Mouse (Mus musculus) heart, embryonic 10.5 days (tissue): ENCODE data around the gene Slc39a11. TPM values are rescaled to one million over a fixed set of nuclear protein-coding genes. Genes with fewer than 3 reads are reported as not detected.

Source experiments
- DNase-seq: peaks from one replicate; pipeline ENCODE4 v3.0.0-alpha.2; 2017; ENCODE audit warnings: low spot score
- H3K27ac ChIP-seq: fragments of 300-500 bp; sonication (generic); 2 replicates; pipeline ENCODE4 v1.5.1; 2016; ENCODE audit warnings: mild to moderate bottlenecking
- H3K27me3 ChIP-seq: fragments of 300-500 bp; sonication (generic); 2 replicates; pipeline ENCODE4 v1.6.1; 2016; ENCODE audit warnings: mild to moderate bottlenecking; ENCODE audit not compliant: poor library complexity, insufficient read depth, severe bottlenecking
- H3K36me3 ChIP-seq: fragments of 300-500 bp; sonication (generic); 2 replicates; pipeline ENCODE4 v1.6.1; 2016; ENCODE audit warnings: mild to moderate bottlenecking, moderate library complexity
- H3K4me1 ChIP-seq: fragments of 300-500 bp; sonication (generic); 2 replicates; pipeline ENCODE4 v1.6.1; 2016; ENCODE audit warnings: mild to moderate bottlenecking
- H3K4me3 ChIP-seq: fragments of 300-500 bp; sonication (generic); 2 replicates; pipeline ENCODE4 v1.5.1; 2016; ENCODE audit warnings: mild to moderate bottlenecking, moderate library complexity
- H3K9me3 ChIP-seq: fragments of 300-500 bp; sonication (generic); 2 replicates; pipeline ENCODE4 v1.6.1; 2016; ENCODE audit warnings: mild to moderate bottlenecking, moderate library complexity
- WGBS: fragments of 180-500 bp; shearing (Covaris S2); methylation state at CpG from one replicate; pipeline ENCODE4 v1.1.7; 2016; 5-methylcytosine and 5-hydroxymethylcytosine counted together
- polyA plus RNA-seq: library from polyadenylated mRNA; unstranded; fragments of >200 nt; fragmentation: Nextera tagmentation; extraction: Ambion mirVana; gene quantifications from 2 replicates; pipeline ENCODE4 v1.2.1, GENCODE M21; 2016

Gene Slc39a11
- polyA plus RNA-seq, 1 experiment from 2014 or later = 23.0 TPM

DNA sequence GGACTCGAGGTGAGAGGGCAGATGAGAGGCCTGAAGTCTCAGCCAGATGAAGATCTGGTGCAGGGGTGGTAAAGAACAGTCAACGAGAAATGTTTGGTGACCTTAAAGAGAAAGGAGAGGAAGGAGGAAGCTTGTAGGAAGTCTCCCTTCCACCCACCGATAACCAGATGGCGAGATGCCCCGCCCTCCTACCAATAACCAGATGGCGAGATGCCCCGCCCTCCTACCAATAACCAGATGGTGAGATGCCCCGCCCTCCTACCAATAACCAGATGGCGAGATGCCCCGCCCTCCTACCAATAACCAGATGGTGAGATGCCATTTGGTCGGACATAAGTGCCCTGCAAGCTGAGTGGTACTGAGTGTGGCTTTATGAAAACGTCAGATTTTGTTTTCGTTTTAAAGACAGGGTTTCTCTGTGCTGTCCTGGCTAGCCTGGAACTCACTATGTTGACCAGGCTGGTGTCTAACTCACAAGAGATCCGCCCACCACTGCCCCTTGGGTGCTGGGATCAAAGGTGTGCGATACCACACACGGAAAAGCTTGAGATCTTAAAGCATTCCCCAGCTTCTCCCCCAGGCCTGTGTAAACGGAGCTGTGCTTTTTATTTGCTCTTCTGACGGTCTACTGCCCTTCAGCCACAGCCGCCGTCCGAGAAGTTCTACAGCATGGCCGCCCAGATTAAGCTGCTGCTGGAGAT is 1.5 kb upstream of the Slc39a11 start:
- no peak overlapping the region for H3K27ac ChIP-seq
- DNase-seq = no peak
- no peak overlapping the region for H3K4me3 ChIP-seq
- 66% methylated on average over 22 of the region's 22 CpGs for WGBS
- H3K4me1 ChIP-seq = peaks cover 29% of the 10 kb centered on the region
- H3K27me3 ChIP-seq = no peaks in the 10 kb centered on the region; the same call in 1 of the 2 replicates
- peaks cover 50% of the 10 kb centered on the region for H3K36me3 ChIP-seq
- H3K9me3 ChIP-seq = no peaks in the 10 kb centered on the region

DNA sequence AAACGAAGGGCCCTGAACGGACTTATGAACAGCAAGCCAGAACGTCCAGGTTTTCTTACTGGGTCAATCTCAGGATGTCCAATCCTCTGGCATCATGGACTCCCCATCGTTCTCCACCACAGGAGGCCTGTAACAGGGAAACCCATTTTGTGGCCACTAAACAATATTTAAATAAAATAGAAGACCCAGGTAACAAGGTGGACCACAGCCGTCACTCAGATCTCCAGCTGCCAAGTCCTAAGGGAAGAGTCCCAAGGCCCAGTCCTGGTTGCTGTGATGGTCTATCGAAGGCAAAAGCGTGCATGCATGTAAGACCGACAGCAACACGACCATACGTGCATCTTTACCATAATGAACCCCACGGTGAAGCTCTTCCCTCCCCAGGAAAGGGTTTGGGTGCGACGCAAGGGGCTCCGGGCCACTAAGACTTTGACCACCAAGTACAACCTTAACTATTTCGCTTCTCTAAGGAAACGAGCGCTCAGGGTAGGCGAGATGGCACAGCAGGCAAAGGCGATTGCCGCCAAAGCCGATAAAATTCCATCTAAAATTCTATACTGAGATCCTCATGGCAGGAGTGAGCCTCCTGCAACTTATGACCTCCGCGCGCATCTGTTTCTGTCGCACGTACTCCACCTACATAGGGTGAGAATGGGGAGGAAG is 1.1 kb downstream of the Slc39a11 start, which contains the start of gene Cog1:
Gene Cog1 (plus strand): TSS at position 480 of the 663 bp plus-strand sequence.
- Histone ChIP-seq H3K4me3 (peak within 1 kb of the TSS; percentile 93), H3K27me3 (no peaks in the 10 kb centered on the region; the same call in 1 of the 2 replicates), H3K4me1 (peaks cover 27% of the 10 kb centered on the region), H3K9me3 (no peaks in the 10 kb centered on the region), H3K36me3 (peaks cover 27% of the 10 kb centered on the region), H3K27ac (peak within 1 kb of the TSS; percentile 99)
- WGBS = 37% methylated on average over 26 of the region's 26 CpGs
- DNase-seq = no peak

DNA sequence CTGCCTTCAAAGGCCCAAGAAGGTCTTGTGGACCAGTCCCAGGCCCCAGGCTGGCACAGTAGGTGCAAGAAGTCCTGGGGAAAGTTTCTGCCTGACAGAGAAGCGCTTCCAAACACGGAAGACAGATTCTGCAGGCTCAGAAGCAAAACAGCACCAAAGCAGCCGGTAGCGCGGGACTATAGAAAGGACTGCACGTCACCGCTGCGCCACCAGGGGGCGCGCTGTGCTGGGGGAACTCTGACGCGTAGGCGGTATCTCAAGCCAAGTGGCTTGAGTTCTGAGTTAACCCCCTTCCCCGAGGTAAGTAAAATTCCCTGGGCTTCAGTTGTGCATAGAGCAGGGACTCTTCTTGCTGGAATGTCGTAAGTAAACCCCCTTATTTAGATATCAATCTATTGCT is 1.7 kb downstream of the Slc39a11 start:
- Histone ChIP-seq H3K4me1 (peaks cover 27% of the 10 kb centered on the region), H3K36me3 (peaks cover 20% of the 10 kb centered on the region), H3K9me3 (no peaks in the 10 kb centered on the region), H3K27me3 (no peaks in the 10 kb centered on the region; the same call in 1 of the 2 replicates), H3K4me3 (no peak overlapping the region; the same call in 1 of the 2 replicates), H3K27ac (peak overlapping the region; percentile 37)
- 4% methylated on average over 15 of the region's 15 CpGs for WGBS
- DNase-seq = peak; percentile 89

DNA sequence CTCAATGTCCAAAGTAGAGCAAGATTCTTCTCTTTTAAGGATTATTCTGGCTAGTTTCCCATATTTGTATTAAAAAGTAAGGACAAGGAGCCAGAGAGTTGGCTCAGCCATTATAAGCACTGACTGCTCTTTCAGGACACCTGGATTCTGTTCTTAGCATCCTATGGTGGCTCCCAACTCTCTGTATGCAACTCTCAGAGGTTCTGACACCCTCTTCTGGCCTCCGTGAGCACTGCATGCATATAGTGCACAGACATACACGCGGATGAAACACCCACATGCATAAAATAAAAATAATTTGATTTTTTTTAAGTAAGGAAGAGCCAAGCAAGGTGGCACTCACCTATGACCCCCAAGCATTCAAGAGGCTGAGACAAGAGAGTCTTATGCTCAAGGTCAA is 4.7 kb downstream of the Slc39a11 start:
- no peak overlapping the region for H3K4me3 ChIP-seq
- H3K9me3 ChIP-seq = no peaks in the 10 kb centered on the region
- H3K36me3 ChIP-seq = 0 out of 2 replicates have a peak, but pooled peaks cover 3% of the 10 kb centered on the region
- H3K27me3 ChIP-seq = no peaks in the 10 kb centered on the region; the same call in 1 of the 2 replicates
- H3K27ac ChIP-seq = no peak overlapping the region
- no peak for DNase-seq
- peaks cover 16% of the 10 kb centered on the region for H3K4me1 ChIP-seq
- 85% methylated on average over 3 of the region's 3 CpGs for WGBS

DNA sequence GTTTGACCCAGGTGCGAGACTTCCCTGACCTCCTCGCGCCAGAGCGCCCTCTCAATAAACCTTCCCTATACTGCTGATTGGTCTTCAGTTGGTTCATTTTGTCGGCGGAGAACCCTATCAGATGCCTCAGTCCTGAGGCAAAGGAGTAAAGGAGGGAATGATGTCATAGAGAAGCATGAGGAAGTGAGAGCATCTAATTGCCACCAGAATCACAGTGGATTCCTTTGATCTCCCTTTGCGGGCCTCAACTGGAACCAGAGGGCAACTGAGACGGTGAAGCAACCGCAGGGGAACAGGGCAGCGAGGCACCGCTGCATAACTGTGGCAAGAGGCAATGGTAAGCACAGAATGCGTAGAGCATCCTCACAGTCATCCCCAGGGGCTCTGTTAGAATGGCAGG is 11.2 kb downstream of the Slc39a11 start:
- no peaks in the 10 kb centered on the region for H3K9me3 ChIP-seq
- H3K4me1 ChIP-seq = no peaks in the 10 kb centered on the region
- H3K27ac ChIP-seq = no peak overlapping the region
- DNase-seq = no peak
- H3K4me3 ChIP-seq = no peak overlapping the region
- no peaks in the 10 kb centered on the region for H3K27me3 ChIP-seq
- WGBS = 88% methylated on average over 12 of the region's 12 CpGs
- H3K36me3 ChIP-seq = no peaks in the 10 kb centered on the region

DNA sequence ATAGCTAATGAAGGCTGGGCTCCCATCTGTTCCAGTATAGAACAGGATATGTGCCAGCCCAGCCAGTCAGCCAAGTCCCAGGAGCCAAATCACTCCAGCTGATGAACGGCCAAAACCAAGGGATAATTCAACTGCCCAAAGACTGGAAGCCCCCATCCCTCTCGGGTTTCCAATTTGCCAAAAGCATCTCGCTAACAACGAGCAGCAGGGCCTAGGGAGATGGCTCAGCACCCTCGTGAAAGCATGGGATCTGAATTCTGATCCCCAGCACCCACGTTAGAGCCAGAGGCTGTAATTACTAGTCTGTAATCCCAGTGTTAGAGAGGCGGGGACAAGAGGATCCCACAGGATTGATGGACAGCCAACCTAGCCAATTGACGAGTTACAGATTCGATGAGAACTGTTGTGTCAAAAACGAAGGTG is 15.2 kb downstream of the Slc39a11 start:
- Histone ChIP-seq H3K4me3 (no peak overlapping the region), H3K4me1 (no peaks in the 10 kb centered on the region), H3K27me3 (peaks cover 5% of the 10 kb centered on the region; the same call in 1 of the 2 replicates), H3K9me3 (no peaks in the 10 kb centered on the region), H3K36me3 (no peaks in the 10 kb centered on the region), H3K27ac (no peak overlapping the region)
- 69% methylated on average over 10 of the region's 10 CpGs for WGBS
- no peak for DNase-seq

DNA sequence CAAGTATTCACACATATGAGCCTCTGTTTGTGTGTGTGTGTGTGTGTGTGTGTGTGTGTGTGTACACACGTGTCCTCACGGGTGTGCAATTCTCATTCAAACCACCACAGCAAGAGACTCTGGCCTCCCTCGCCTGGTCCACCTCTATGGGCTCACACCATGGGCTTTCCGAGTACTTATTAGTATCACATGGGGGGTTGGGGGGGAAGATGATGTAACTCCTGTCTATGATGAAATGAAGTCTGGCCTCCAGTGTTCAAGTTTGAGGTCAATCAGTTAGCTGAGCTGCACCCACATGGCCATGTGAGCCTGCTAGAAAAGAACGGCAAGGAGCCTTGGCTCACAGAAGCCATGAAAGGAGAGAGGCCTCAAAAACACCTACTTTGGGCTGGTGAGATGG is 16.5 kb downstream of the Slc39a11 start:
- peaks cover 10% of the 10 kb centered on the region; the same call in 1 of the 2 replicates for H3K27me3 ChIP-seq
- H3K4me1 ChIP-seq = no peaks in the 10 kb centered on the region
- H3K9me3 ChIP-seq = no peaks in the 10 kb centered on the region
- DNase-seq = no peak
- no peaks in the 10 kb centered on the region for H3K36me3 ChIP-seq
- H3K27ac ChIP-seq = no peak overlapping the region
- no peak overlapping the region for H3K4me3 ChIP-seq
- whole genome bisulfite sequencing = 85% methylated on average over 5 of the region's 5 CpGs

DNA sequence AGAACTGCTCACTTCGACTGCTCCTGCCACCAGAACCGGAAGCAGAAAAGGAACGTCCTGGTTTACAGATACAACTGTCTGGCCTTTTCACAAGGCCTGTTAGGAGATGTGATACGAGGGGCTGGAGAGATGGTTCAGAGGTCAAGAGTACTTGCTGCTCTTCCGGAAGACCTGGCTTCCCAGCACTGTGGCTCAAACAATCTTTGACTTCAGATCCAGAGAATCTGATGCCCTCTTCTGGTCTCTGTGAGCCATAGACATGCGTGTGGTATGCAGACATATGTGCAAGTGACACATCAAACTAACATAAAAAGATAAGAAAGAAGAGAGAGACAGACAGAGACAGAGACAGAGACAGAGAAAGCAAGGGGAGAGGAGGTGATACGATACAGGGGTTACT is 17.6 kb downstream of the Slc39a11 start:
- no peak for DNase-seq
- Histone ChIP-seq H3K9me3 (no peaks in the 10 kb centered on the region), H3K27ac (no peak overlapping the region), H3K36me3 (no peaks in the 10 kb centered on the region), H3K4me1 (no peaks in the 10 kb centered on the region), H3K27me3 (peaks cover 10% of the 10 kb centered on the region; the same call in 1 of the 2 replicates), H3K4me3 (no peak overlapping the region)
- 76% methylated on average over 7 of the region's 7 CpGs for WGBS

DNA sequence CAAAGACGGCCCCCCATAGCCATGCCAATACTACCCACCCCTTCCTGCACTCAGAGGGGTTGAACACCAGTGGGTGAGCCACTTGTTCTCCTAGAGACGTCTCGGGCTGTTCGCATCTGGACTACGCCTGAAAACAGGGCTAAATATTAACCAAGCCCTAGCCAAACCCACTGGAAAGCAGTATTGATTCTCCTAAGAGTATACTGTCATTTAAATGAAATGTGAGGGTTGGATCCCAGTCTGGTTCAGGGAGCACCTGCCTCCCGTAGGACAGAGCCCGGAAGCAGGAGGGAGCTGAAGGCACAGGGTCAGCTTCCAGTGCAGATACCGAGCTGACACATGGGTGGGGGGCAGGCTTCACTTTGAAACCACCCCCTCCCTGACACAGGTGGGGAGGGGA is 18.0 kb downstream of the Slc39a11 start:
- 80% methylated on average over 8 of the region's 8 CpGs for WGBS
- H3K9me3 ChIP-seq = no peaks in the 10 kb centered on the region
- no peaks in the 10 kb centered on the region for H3K36me3 ChIP-seq
- no peak overlapping the region for H3K4me3 ChIP-seq
- peaks cover 10% of the 10 kb centered on the region; the same call in 1 of the 2 replicates for H3K27me3 ChIP-seq
- no peaks in the 10 kb centered on the region for H3K4me1 ChIP-seq
- H3K27ac ChIP-seq = no peak overlapping the region
- DNase-seq = no peak

DNA sequence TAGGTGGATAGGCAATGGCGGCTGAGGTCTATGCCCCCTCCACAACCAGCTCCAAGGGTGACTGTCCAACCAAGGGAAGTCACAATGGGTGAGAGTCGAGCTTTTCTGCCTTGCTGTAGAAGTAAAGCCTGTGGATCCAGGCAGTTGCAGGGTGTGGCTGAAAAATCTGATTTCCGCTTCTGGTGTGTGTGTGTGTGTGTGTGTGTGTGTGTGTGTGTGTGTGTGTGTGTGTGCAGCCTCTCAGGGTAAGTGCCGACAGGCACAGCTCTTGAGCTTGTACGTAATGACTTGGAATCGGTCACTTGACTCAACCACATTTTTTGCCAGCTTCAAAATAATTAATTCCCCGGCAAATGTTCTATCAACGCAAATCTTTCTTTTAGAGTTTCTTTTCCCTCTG is 18.6 kb downstream of the Slc39a11 start:
- H3K27me3 ChIP-seq = peaks cover 10% of the 10 kb centered on the region; the same call in 1 of the 2 replicates
- H3K4me3 ChIP-seq = no peak overlapping the region
- no peak overlapping the region for H3K27ac ChIP-seq
- H3K36me3 ChIP-seq = no peaks in the 10 kb centered on the region
- WGBS = 79% methylated on average over 8 of the region's 8 CpGs
- no peak for DNase-seq
- no peaks in the 10 kb centered on the region for H3K4me1 ChIP-seq
- no peaks in the 10 kb centered on the region for H3K9me3 ChIP-seq

DNA sequence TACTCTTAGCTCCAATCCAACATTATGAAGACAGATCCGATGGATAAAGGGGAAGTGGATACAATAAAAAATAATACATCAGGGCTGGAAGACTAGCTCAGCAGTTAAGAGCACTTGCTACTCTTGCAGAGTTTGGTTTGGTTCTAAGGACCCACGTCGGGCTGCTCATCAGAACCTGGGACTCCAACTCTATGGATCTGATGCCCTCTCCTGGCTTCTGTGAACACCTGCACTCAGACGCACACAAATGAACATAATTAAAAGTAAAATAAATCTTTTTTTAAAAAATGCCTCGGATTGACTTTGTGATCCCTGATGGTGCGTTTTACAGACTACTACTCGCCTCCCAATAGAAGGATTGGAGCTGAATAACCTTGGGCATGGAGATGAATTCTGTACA is 19.2 kb downstream of the Slc39a11 start:
- H3K36me3 ChIP-seq = no peaks in the 10 kb centered on the region
- 57% methylated on average over 7 of the region's 7 CpGs for WGBS
- peaks cover 10% of the 10 kb centered on the region; the same call in 1 of the 2 replicates for H3K27me3 ChIP-seq
- H3K4me3 ChIP-seq = no peak overlapping the region
- H3K27ac ChIP-seq = no peak overlapping the region
- no peaks in the 10 kb centered on the region for H3K4me1 ChIP-seq
- DNase-seq = no peak
- H3K9me3 ChIP-seq = no peaks in the 10 kb centered on the region

DNA sequence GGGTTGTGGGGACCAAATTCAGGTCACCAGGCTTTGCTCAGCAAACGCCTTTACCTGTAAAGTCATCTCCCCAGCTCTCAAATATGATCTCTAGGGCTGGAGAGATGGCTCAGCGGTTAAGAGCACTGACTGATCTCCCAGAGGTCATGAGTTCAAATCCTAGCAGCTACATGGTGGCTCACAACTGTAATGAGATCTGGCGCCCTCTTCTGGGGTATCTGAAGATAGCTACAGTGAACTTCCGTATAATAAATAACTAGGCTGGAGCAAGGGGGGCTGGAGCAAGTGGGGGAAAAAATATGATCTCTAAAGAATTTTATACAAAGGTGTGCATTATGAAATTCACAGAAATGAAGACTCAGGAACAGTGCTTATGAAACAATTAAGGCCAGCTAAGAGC is 22.1 kb downstream of the Slc39a11 start:
- DNase-seq = no peak
- Histone ChIP-seq H3K4me1 (no peaks in the 10 kb centered on the region), H3K9me3 (no peaks in the 10 kb centered on the region), H3K27me3 (peaks cover 10% of the 10 kb centered on the region; the same call in 1 of the 2 replicates), H3K4me3 (no peak overlapping the region), H3K27ac (no peak overlapping the region), H3K36me3 (no peaks in the 10 kb centered on the region)
- WGBS = 51% methylated on average over 4 of the region's 4 CpGs

DNA sequence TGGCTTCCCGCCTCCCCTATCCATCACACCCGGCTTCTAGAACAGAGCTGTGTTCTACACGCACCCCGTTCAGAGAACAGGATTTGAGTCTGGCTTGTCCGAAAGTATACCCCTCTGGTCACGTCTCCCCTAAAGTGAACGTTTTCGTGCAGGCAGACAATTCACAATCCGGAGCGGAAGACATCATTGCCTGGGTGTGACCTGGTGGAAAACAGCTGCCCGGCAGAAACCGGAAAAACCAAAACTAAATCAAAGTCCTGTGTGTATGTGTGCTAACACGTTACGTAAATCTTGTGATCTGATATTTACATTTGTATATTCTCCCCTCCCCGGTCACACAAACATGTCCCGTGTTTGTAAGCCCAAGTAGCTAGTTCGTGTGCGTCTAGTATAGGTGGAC is 24.4 kb downstream of the Slc39a11 start:
- Histone ChIP-seq H3K27me3 (peaks cover 22% of the 10 kb centered on the region), H3K4me1 (no peaks in the 10 kb centered on the region), H3K4me3 (no peak overlapping the region), H3K27ac (no peak overlapping the region), H3K36me3 (no peaks in the 10 kb centered on the region), H3K9me3 (no peaks in the 10 kb centered on the region)
- 90% methylated on average over 18 of the region's 18 CpGs for whole genome bisulfite sequencing
- no peak for DNase-seq
